Mouse (Mus musculus): ENCODE data around the gene Slc35c2. TPM values are rescaled to one million over a fixed set of nuclear protein-coding genes. Genes with fewer than 3 reads are reported as not detected.
A peak's percentile ranks its signal among the peaks of the same experiment; 100 is the strongest.

The Slc35c2 gene
- polyA plus RNA-seq, 1 experiment from 2014 or later = 49.7 TPM

DNA sequence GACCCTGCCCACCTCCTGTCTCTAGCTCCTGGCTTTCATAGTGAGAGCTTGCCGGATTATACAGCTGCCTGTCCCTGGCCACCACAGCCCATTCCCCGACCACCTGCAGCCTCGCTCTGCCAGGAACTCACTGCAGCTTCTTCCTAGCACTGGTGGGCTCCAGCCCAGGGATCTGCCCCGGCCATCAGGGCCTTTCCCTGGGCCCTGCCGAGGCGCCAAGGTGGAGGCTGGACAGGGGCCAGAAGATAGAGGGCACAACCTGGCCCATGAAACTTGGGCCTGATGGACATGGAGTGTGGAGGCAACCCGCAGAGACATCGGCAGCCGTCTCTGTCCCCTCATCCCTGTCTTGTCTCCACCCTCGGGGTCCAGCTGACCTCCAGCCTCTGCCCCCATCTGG, 31.5 kb downstream of the Slc35c2 start:
- H3K4me2 ChIP-seq = no peak overlapping the region
- H3K4me3 ChIP-seq (ENCODE audit: low read depth, low read length) = no peak overlapping the region
- no peak for ATAC-seq (ENCODE audit: low FRiP score)
- H3K4me1 ChIP-seq (ENCODE audit: control insufficient read depth, insufficient read depth, low read length) = peaks cover 21% of the 10 kb centered on the region
- no peak for DNase-seq (ENCODE audit: low spot score, missing footprints)
- no peaks in the 10 kb centered on the region for H3K9me3 ChIP-seq (ENCODE audit: control insufficient read depth, low read length)
- no peak overlapping the region for H3K27ac ChIP-seq (ENCODE audit: low read depth, low read length)
- no peaks in the 10 kb centered on the region; the same call in 1 of the 2 replicates for H3K27me3 ChIP-seq (ENCODE audit: control insufficient read depth, insufficient read depth, low read length)
- H3K9ac ChIP-seq (ENCODE audit: low read length) = no peak overlapping the region
- no peaks in the 10 kb centered on the region for H3K36me3 ChIP-seq (ENCODE audit: control insufficient read depth, insufficient read depth, low read length)
- WGBS = 70% methylated on average over 10 of the region's 10 CpGs

DNA sequence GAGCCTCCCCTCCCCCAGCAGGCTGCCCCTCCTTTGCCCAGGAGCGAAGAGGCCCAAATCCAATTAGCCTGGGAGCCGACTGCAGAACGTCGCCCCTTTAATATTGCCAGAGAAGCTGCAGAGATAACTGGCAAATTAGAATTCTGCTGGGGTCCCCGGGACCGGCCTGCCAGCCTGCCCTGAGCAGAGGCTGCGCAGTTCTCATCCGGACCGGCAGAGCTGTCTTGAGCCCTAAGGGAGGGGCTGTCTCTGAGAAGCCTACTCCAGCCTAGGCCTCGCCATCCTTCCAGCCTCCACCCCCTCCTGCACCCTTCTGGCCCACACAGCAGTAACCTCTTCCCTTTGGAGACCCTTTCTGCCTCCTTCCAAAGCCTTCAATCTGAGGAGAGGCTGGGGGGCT, 33.8 kb downstream of the Slc35c2 start:
- peak overlapping the region; percentile 34; the same call in 1 of the 2 replicates for H3K9ac ChIP-seq (ENCODE audit: low read length)
- ATAC-seq (ENCODE audit: low FRiP score) (peak; percentile 76), DNase-seq (ENCODE audit: low spot score, missing footprints) (peak; percentile 90)
- H3K4me1 ChIP-seq (ENCODE audit: control insufficient read depth, insufficient read depth, low read length) = peaks cover 21% of the 10 kb centered on the region
- 4% methylated on average over 10 of the region's 10 CpGs for WGBS
- peak overlapping the region; percentile 19; the same call in 1 of the 2 replicates for H3K4me2 ChIP-seq
- no peaks in the 10 kb centered on the region for H3K36me3 ChIP-seq (ENCODE audit: control insufficient read depth, insufficient read depth, low read length)
- no peaks in the 10 kb centered on the region for H3K9me3 ChIP-seq (ENCODE audit: control insufficient read depth, low read length)
- H3K27me3 ChIP-seq (ENCODE audit: control insufficient read depth, insufficient read depth, low read length) = no peaks in the 10 kb centered on the region; the same call in 1 of the 2 replicates
- H3K27ac ChIP-seq (ENCODE audit: low read depth, low read length) = no peak overlapping the region
- H3K4me3 ChIP-seq (ENCODE audit: low read depth, low read length) = no peak overlapping the region

DNA sequence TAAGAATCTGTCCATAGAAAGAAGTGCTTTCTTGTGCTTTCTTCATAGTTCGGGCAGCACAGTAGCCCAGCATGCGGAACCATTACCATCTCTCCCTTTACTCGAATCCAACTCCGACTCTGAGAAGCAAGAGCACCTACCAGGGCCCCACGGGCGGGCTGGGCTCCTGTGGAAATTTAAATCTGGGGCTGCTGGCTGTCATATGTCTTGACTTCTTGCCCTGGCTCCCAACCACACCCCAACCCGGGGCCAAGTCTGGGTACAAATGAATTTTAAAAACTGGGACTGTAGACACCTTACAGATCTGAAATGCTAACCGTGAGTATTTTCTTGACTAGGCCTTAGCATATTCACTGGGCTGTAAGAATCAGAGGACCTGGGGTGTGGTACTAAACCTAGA, 34.4 kb downstream of the Slc35c2 start:
- Histone ChIP-seq H3K27me3 (ENCODE audit: control insufficient read depth, insufficient read depth, low read length) (no peaks in the 10 kb centered on the region; the same call in 1 of the 2 replicates), H3K4me1 (ENCODE audit: control insufficient read depth, insufficient read depth, low read length) (peaks cover 21% of the 10 kb centered on the region), H3K9me3 (ENCODE audit: control insufficient read depth, low read length) (no peaks in the 10 kb centered on the region), H3K4me3 (ENCODE audit: low read depth, low read length) (no peak overlapping the region), H3K9ac (ENCODE audit: low read length) (no peak overlapping the region), H3K4me2 (no peak overlapping the region), H3K36me3 (ENCODE audit: control insufficient read depth, insufficient read depth, low read length) (no peaks in the 10 kb centered on the region), H3K27ac (ENCODE audit: low read depth, low read length) (no peak overlapping the region)
- no peak for ATAC-seq (ENCODE audit: low FRiP score)
- WGBS = 76% methylated on average over 8 of the region's 8 CpGs
- no peak for DNase-seq (ENCODE audit: low spot score, missing footprints)

DNA sequence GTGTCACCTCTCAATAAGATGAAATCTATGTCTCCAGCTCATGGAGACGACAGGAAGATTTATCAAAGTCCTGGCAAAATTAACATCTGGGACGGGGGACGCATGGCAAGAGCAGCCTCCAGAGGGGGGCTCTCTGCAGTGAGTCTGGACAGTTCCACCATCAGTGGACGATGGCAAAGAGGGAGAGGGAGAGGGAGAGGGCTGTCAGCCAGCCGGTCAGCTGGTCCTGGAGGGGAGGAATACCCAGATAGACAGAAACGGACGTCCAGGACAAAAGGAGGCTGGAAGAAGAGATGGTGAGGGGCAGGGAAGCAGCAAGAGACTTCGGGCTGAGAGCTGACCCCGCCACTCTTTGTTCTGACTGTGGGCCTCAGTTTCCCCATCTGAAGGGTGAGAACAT, 34.9 kb downstream of the Slc35c2 start:
- H3K27me3 ChIP-seq (ENCODE audit: control insufficient read depth, insufficient read depth, low read length) = no peaks in the 10 kb centered on the region; the same call in 1 of the 2 replicates
- H3K36me3 ChIP-seq (ENCODE audit: control insufficient read depth, insufficient read depth, low read length) = no peaks in the 10 kb centered on the region
- H3K4me2 ChIP-seq = no peak overlapping the region
- WGBS = 62% methylated on average over 9 of the region's 9 CpGs
- no peak overlapping the region for H3K27ac ChIP-seq (ENCODE audit: low read depth, low read length)
- peaks cover 21% of the 10 kb centered on the region for H3K4me1 ChIP-seq (ENCODE audit: control insufficient read depth, insufficient read depth, low read length)
- no peaks in the 10 kb centered on the region for H3K9me3 ChIP-seq (ENCODE audit: control insufficient read depth, low read length)
- no peak overlapping the region for H3K9ac ChIP-seq (ENCODE audit: low read length)
- ATAC-seq (ENCODE audit: low FRiP score) (no peak), DNase-seq (ENCODE audit: low spot score, missing footprints) (no peak)
- H3K4me3 ChIP-seq (ENCODE audit: low read depth, low read length) = no peak overlapping the region

DNA sequence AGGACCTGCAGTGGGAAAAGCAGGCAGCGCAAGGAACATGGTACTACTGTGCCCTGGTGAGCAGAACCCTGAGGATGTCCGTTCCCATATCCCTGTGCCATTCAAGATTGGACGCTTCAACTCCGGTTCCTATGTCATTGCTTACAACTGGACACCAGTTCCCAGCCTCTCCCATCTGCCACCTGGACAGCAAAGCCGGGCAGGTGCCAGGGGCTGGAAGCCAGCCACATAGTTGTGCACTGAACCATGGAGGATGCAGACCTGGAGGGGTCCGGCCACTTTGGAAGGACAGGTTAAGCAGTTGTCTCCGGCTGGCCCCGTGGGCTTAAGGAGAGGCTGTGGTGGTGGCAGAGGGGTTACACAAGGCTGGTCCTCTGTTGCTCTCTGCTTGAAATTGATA, 35.3 kb downstream of the Slc35c2 start:
- no peak overlapping the region for H3K27ac ChIP-seq (ENCODE audit: low read depth, low read length)
- no peak overlapping the region for H3K9ac ChIP-seq (ENCODE audit: low read length)
- no peaks in the 10 kb centered on the region for H3K9me3 ChIP-seq (ENCODE audit: control insufficient read depth, low read length)
- peaks cover 19% of the 10 kb centered on the region for H3K4me1 ChIP-seq (ENCODE audit: control insufficient read depth, insufficient read depth, low read length)
- H3K4me2 ChIP-seq = no peak overlapping the region
- H3K27me3 ChIP-seq (ENCODE audit: control insufficient read depth, insufficient read depth, low read length) = no peaks in the 10 kb centered on the region; the same call in 1 of the 2 replicates
- no peaks in the 10 kb centered on the region for H3K36me3 ChIP-seq (ENCODE audit: control insufficient read depth, insufficient read depth, low read length)
- H3K4me3 ChIP-seq (ENCODE audit: low read depth, low read length) = no peak overlapping the region
- WGBS = 85% methylated on average over 8 of the region's 8 CpGs
- no peak for DNase-seq (ENCODE audit: low spot score, missing footprints)
- ATAC-seq (ENCODE audit: low FRiP score) = no peak

DNA sequence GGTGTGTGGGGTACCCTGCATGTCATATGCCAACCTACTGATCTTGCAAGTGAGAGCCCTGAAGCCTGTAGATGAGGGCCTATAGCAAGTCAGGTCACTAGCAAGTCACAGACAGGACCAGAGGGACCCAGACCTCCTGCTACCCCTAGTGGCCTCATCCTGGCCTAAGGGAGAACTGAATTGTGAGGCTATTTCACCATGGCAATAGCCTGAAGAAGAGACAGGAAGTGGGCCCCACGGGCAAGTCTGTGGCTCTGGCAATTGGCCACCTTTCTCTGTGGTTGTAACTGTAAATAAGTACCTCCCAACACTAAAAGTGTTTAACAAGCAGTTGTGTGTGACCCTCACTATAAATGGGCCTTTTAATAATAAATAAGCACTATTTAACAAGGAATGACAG, 36.8 kb downstream of the Slc35c2 start:
- peaks cover 21% of the 10 kb centered on the region for H3K4me1 ChIP-seq (ENCODE audit: control insufficient read depth, insufficient read depth, low read length)
- peaks cover 3% of the 10 kb centered on the region; the same call in 1 of the 2 replicates for H3K27me3 ChIP-seq (ENCODE audit: control insufficient read depth, insufficient read depth, low read length)
- no peak for DNase-seq (ENCODE audit: low spot score, missing footprints)
- ATAC-seq (ENCODE audit: low FRiP score) = no peak
- no peaks in the 10 kb centered on the region for H3K9me3 ChIP-seq (ENCODE audit: control insufficient read depth, low read length)
- 72% methylated on average over 1 of the region's 1 CpGs for WGBS
- H3K9ac ChIP-seq (ENCODE audit: low read length) = no peak overlapping the region
- H3K4me2 ChIP-seq = no peak overlapping the region
- H3K36me3 ChIP-seq (ENCODE audit: control insufficient read depth, insufficient read depth, low read length) = no peaks in the 10 kb centered on the region
- H3K4me3 ChIP-seq (ENCODE audit: low read depth, low read length) = no peak overlapping the region
- H3K27ac ChIP-seq (ENCODE audit: low read depth, low read length) = no peak overlapping the region

DNA sequence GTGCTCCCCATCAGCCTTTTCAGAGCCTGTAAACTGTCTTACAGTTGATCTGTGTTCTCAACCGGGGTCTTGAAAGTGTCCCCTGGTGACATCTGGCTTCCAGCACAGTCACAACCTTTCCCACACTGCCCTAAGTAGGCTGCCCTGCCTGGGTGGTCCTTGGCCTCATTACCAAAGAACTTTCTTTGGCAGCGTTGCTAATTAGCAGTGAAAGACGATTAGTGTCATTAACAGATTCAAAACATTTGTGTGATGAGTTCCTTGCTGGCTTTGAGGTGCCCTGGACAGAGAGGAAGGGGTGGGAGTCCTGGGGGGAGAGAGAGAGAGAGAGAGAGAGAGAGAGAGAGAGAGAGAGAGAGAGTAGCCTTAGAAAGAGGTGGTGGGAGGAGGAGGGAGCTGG, 38.7 kb downstream of the Slc35c2 start:
- ATAC-seq (ENCODE audit: low FRiP score) (no peak), DNase-seq (ENCODE audit: low spot score, missing footprints) (no peak)
- peaks cover 13% of the 10 kb centered on the region for H3K4me1 ChIP-seq (ENCODE audit: control insufficient read depth, insufficient read depth, low read length)
- H3K9me3 ChIP-seq (ENCODE audit: control insufficient read depth, low read length) = no peaks in the 10 kb centered on the region
- no peaks in the 10 kb centered on the region for H3K36me3 ChIP-seq (ENCODE audit: control insufficient read depth, insufficient read depth, low read length)
- H3K27me3 ChIP-seq (ENCODE audit: control insufficient read depth, insufficient read depth, low read length) = peaks cover 6% of the 10 kb centered on the region
- H3K27ac ChIP-seq (ENCODE audit: low read depth, low read length) = no peak overlapping the region
- H3K4me3 ChIP-seq (ENCODE audit: low read depth, low read length) = no peak overlapping the region
- H3K9ac ChIP-seq (ENCODE audit: low read length) = no peak overlapping the region
- WGBS = 19% methylated on average over 3 of the region's 3 CpGs
- H3K4me2 ChIP-seq = no peak overlapping the region

DNA sequence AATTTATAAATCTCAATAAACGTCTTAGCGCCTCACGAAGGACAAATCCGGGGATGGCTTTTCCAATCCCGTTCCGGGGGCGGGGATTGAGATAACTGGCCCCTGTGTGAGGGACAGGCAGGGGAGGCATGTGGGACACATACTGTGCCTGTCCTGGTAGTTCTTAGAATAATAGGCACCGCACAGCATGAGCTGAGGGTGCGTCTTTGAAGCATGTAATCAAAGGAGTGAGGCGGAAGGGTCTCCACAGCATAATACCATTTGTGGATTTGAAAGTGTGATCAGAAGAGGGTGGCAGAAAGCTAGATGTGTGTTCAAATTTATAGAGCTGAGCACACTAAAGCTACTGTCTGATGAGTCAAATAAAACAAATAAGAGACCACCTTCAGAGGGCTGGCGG, 41.3 kb downstream of the Slc35c2 start:
- H3K27me3 ChIP-seq (ENCODE audit: control insufficient read depth, insufficient read depth, low read length) = peaks cover 27% of the 10 kb centered on the region
- WGBS = 7% methylated on average over 11 of the region's 11 CpGs
- ATAC-seq (ENCODE audit: low FRiP score) = no peak
- no peak overlapping the region for H3K27ac ChIP-seq (ENCODE audit: low read depth, low read length)
- no peaks in the 10 kb centered on the region for H3K36me3 ChIP-seq (ENCODE audit: control insufficient read depth, insufficient read depth, low read length)
- no peak overlapping the region for H3K4me3 ChIP-seq (ENCODE audit: low read depth, low read length)
- H3K9ac ChIP-seq (ENCODE audit: low read length) = no peak overlapping the region
- no peaks in the 10 kb centered on the region for H3K9me3 ChIP-seq (ENCODE audit: control insufficient read depth, low read length)
- peaks cover 14% of the 10 kb centered on the region for H3K4me1 ChIP-seq (ENCODE audit: control insufficient read depth, insufficient read depth, low read length)
- H3K4me2 ChIP-seq = no peak overlapping the region
- DNase-seq (ENCODE audit: low spot score, missing footprints) = no peak

DNA sequence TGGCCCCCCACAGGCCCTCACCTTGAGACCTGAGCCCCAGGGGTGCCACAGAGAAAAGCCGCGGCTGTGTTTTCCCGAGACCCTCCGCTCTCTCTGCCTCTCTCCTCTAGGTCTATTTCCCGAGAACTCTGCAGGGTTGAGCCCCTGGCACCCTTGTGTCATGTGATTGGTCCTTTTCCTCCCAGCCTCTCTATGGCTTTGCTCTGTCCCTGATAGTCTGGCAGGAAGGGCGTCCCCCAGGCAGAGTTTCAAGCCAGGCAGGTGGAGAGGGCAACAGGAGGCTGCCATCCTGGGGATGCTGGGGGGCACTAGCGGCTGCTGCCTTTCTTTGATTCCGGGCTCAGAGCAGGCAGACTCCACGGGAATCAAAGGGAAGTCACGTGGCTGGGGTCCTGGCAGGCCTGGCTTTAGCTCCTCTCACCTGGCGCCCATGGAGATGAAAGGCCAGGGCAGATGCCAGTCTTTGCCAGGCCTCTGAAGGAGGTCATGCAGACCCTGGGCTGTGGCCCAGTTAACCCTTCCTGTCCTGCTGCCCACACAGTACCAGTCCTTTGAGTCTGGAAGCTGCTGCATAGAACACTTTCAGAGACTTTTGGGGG, 44.4 kb downstream of the Slc35c2 start:
- 0 out of 2 replicates have a peak overlapping the region, but pooled peaks have one; percentile 21 for H3K9ac ChIP-seq (ENCODE audit: low read length)
- no peaks in the 10 kb centered on the region for H3K36me3 ChIP-seq (ENCODE audit: control insufficient read depth, insufficient read depth, low read length)
- no peaks in the 10 kb centered on the region for H3K9me3 ChIP-seq (ENCODE audit: control insufficient read depth, low read length)
- DNase-seq (ENCODE audit: low spot score, missing footprints) = no peak
- H3K27me3 ChIP-seq (ENCODE audit: control insufficient read depth, insufficient read depth, low read length) = peaks cover 54% of the 10 kb centered on the region
- H3K4me1 ChIP-seq (ENCODE audit: control insufficient read depth, insufficient read depth, low read length) = peaks cover 18% of the 10 kb centered on the region
- H3K4me2 ChIP-seq = no peak overlapping the region
- WGBS = 7% methylated on average over 11 of the region's 11 CpGs
- H3K4me3 ChIP-seq (ENCODE audit: low read depth, low read length) = no peak overlapping the region
- no peak overlapping the region for H3K27ac ChIP-seq (ENCODE audit: low read depth, low read length)
- no peak for ATAC-seq (ENCODE audit: low FRiP score)
